Mouse (Mus musculus): ENCODE data around the gene Fyttd1.
"Not testable (repeated sequence)": the region's sequence is repeated elsewhere in the genome, so short reads cannot be mapped to it uniquely, and the experiment has no call there.

Fyttd1 gene

DNA sequence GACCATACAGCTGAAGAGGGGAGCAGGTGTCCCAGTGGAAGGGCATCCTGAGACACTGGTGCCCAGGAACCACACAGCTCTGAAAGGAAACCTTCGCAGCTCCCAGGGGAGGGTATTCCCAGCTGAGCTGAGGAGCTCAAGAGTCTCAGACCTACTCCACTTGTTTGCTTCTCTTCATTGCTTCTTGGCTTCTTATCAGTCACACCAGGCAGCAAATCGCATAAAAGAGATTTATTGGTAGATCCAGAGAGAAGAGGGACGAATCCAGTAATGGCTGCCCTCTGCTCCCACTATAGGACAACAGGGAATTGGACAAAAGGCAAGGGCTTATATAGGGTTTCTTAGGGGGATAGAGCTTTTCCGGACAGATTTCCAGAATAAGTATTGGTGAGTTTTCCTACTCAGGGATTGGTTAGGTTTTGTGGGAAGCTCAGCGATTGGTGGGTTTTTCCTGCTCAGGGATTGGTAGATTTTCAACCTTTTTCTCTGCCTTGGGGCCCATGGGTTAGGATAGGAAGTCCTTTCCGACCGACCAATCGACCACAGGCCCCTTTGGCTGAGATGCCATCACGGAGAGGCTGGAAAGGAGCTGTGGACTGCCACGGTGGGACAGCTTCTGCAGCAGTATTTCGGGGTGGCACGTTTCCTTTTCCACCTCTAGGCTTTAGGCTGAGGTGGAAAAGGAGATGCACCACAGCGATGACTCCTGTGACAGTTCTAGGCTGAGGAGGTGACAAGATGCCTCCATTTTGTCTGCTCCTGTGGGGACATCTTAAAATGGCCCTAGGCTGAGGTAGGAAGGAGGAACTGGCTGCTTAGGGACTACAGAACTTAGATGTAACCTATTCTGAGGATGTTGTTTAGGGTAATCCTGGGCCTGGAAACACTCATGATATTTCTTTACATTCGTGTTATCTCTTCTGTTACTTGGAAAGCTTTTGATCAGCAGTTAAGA is 1.9 kb downstream of the Fyttd1 start:
- no peak for DNase-seq (ENCODE audit: low read depth, low spot score)

- no peak for DNase-seq (ENCODE audit: low read depth, low spot score)
Observed at GRCm38 (mm10) chr16:32881538-32881937, 4.2 kb downstream of the Fyttd1 start.

DNA sequence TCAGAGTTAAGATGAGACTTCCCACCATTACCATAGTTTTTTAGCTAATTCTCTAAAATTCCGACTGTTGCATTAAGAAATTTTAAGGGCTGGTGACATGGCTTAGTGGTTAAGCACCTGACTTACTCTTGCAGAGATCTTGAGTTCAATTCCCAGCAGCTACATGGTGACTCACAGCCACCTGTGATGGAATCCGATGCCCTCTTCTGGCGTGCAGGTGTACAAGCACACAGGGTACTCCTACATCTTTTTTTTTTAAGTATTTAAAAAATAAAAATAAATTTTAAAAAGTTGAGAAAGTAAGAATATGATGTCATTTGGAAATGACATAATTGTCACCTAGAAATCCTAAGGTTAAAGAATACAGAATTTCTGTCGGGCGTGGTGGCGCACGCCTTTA is 10.7 kb downstream of the Fyttd1 start:
- DNase-seq (ENCODE audit: low read depth, low spot score): no peak

DNA sequence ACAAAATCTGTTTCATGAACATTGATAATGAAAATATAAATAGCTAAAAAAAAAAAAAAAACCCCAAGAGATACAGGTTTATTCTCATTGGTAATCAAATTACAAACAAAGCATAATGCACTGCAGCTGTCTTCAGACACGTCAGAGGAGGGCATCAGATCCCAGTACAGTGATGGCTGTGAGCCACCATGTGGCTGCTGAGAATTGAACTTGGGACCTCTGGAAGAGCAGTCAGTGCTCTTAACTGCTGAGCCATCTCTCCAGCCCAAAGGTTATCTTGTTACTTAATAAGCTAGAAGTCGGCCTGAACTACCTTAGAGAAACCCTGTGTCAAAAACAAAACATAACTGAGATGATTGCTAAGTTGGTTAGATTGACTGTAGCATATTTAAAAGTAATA is 12.6 kb downstream of the Fyttd1 start:
- no peak for DNase-seq (ENCODE audit: low read depth, low spot score)

GRCm38 (mm10) chr16:32896126-32896525 is 18.8 kb downstream of the Fyttd1 start:
- DNase-seq (ENCODE audit: low read depth, low spot score): no peak

GRCm38 (mm10) chr16:32901360-32902050 is 24.2 kb downstream of the Fyttd1 start:
- DNase-seq (ENCODE audit: low read depth, low spot score): no peak

DNA sequence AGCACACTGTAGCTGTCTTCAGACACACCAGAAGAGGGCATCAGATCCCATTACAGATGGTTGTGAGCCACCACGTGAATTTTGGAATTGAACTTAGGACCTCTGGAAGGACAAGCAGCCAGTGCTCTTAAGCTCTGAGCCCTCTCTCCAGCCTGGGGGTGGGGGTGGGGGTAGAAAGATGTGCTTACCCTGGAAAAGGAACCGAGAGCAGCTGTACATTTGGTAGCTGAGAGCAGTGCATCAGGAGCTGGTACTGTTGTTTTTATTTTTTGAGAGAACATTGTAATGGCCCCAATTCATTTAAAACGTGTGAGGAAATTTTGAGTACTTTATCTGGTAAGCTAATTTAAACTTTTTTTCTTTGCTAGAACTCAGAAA is 24.7 kb downstream of the Fyttd1 start:
- no peak for DNase-seq (ENCODE audit: low read depth, low spot score)

DNA sequence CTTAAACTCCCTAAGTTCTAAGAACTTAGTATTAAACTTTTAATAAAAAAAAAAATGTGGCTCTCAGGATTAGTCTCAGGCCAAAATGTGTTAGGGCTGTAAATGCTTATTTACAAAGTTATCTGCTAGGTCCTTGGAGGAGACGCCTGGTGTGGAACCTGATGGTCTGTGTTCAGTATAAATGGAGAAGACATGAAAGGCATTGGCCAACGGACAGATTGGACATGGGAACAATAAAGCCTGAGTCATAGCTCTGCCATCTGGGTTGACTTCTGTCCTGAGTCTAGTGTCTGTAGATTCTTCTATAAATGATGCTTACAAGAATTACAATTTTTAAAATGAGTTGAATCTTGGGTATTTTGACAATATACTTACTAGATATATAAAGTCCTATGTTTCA is 28.9 kb downstream of the Fyttd1 start:
- DNase-seq (ENCODE audit: low read depth, low spot score): no peak

GRCm38 (mm10) chr16:32906727-32907126 is 29.4 kb downstream of the Fyttd1 start:
- DNase-seq (ENCODE audit: low read depth, low spot score): no peak

DNA sequence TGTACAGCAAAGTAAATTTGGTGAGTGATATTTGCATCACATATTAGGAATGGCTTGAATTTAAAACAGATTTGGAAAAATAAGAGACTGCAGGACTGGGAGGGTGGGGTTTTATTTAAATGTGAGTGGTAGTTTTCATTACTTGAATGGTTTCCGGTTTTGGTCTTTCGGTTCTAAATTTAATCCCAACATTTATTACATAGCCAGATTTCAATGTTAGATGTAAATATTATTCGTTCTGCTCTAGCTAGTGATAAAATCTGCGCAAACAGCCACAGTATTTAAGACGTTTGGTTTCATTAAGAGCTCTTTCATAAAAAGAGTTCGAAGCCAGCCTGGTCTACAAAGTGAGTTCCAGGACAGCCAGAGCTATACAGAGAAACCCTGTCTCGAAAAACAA is 35.9 kb downstream of the Fyttd1 start:
- no peak for DNase-seq (ENCODE audit: low read depth, low spot score)

DNA sequence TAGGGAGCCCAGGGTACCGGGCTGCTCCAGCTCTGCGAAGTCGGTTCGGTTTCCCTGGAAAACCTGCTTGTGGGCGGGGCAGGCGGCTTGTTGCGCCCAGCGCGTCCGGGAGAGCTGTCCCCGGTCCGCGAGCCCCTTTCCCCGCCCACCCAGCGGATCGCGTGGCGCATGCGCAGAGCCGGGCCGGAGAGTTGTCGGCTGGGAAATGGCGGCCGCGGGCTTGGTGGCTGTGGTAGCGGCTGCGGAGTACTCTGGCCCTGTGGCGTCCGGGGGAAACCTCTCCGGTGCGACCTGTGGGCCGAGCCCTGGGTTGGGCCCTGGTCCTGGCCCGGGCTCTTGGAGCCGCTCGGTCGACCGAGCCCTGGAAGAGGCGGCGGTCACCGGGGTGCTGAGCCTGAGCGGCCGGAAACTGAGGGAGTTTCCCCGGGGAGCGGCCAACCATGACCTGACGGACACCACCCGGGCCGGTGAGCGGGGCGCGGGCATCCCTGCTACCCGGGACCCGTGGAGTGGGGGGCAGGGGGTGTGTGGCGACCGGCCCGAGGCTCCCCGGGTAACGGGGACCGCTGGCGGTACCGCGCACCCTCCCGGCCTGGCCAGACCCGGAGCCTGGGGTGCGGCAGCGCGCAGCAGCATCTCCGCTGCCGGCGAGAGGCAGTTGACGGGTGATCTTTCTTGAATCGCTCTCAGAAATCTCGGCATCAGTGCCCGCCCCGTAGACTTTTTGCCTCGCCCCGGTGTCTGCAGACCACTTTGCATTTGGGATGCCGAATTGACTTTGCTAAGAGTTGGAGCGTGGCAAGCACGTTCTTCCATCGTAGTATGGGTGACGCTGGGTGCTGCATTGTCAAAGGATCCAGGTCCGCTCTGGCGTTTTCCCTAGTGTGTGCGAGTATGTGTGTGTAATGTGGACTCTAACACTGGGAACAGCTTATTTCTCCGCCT is 36.9 kb downstream of the Fyttd1 start, which contains the start of gene Lrch3:
Gene Lrch3 (plus strand): TSS at position 164 of the 945 bp plus-strand sequence.
- peak; percentile 66 for DNase-seq (ENCODE audit: low read depth, low spot score)

DNA sequence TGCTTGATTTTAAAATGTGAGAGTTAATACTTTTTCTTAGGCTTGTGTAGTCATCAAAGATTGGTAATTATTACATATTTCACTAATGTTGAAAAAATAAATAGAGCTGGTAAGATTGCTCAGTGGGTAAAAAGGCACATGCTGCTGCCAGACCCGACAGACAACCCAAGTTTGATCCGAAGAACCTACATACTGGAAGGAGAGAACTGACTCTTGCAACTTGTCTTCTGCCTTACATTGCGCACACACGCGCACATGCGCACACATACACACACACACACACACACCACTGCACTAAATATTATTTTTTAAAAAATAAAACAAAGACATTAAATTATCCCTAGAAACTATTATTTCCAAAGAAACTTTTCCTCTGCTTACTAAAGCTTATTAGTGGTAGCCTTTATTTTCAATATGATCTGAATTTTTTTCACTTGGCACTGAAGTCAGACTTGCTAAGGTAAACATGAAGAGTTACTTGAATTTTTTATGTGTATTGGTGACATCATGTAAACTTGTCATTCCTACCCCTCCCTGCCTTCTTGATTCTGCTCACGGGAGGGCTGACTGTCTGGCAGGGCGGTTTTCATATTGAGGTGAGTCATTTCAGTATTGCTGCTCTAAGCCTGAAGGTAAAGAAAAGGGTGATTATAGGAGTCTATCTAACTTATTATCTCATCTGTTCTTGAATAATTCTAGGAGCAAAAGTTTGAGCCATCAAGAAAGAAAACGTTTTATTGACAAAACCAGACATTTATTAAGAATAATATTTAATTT is 38.2 kb downstream of the Fyttd1 start:
- no peak for DNase-seq (ENCODE audit: low read depth, low spot score)

DNA sequence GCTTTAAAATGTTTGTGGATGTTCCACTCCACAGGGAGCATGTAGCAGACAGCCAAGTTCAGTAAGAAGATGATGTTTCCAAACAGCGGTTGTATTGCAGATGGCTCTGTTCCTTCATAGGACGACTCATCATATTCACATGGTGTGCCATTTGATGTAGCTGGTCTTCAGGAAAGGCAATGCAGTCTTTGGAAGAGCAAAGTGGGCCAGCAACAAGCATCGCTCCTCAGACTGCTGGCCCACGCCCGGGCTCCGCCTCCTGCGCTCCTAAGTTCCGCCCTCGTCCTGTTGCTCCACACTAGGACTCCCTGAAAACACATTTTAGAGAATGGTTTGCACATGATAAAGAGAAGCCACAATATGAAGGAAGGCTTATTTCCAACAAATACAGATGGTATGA is 49.3 kb downstream of the Fyttd1 start:
- not testable (repeated sequence) for DNase-seq (ENCODE audit: low read depth, low spot score)

- no peak for DNase-seq (ENCODE audit: low read depth, low spot score)
Observed at GRCm38 (mm10) chr16:32927044-32927443, 49.7 kb downstream of the Fyttd1 start.

DNA sequence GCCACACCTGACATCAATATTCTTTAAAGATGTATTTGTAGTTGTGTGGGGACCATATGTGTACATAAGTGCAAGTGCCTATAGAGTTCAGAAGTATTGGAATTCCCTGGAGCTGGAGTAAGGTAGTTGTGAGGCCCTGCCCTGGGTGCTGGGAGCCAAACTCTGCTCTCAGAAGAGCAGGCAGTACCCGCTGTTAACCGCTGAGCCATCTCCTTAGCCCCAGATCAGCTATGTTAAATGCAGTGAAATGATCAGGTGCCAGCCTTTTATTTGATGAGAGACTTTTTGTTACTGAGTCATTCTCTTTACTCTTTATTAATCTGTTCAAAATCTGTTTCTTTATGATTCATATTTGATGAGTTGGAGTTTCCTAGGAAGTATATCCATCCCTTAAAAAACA is 52.6 kb downstream of the Fyttd1 start:
- no peak for DNase-seq (ENCODE audit: low read depth, low spot score)

DNA sequence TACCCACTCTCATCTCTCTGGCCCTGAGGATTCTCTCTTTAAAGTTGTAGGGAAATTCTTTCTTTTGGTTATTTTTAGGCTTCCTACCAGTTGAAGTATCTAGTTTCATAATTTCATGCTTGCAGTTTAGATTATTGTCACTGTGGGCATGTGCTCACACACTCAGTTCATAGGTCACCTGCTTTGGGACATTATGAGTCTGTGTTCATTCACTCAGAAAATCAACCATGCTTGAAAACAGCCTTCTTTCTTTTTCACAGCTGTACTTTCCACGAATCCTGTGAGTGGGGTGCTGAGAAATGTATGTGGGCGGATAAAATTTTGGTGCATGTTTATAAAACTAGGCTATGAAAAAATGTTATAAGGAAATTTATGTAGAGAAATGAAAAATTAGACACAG is 57.2 kb downstream of the Fyttd1 start:
- no peak for DNase-seq (ENCODE audit: low read depth, low spot score)

DNA sequence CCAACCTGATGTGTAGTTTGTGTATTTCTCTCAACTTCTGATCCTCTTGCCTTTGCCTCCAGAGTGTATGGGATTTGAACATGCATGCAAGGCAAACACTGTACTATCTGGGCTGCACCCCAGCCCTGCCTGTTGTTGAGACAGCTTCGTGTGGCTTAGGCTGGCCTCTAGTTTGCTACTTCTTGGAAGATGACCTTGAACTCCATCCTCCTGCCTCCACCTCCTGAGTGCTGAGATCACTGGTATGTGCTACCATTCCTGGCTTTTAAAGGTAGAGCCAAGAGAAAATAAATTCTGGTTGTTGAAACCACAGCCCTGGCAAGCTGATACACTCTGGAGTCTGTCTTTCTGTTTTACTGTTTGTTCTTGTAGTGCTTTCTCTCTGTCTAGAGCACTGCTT is 57.8 kb downstream of the Fyttd1 start:
- no peak for DNase-seq (ENCODE audit: low read depth, low spot score)

- DNase-seq (ENCODE audit: low read depth, low spot score): no peak
Observed at GRCm38 (mm10) chr16:32937358-32937757, 60.1 kb downstream of the Fyttd1 start.

DNA sequence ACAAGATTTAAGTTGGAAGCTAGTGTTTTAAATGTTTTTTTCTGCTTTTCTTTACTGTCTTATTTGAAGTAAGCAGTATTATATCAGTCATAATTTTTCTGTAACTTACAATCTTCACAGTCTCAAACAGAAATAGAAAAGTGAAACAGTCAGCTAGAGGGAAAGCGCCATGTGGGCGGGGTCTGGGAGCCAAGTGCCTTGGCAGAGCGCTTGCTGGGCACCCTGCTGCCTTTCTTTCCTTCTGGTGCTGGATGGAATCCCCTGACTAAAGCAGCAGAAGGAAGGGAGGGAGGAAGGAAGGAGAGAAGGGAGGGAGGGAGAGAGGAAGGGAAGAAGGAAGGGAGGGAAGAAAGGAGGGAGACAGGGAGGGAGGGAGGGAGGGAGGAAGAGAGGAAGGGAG is 62.0 kb downstream of the Fyttd1 start:
- DNase-seq (ENCODE audit: low read depth, low spot score): peak; percentile 43

DNA sequence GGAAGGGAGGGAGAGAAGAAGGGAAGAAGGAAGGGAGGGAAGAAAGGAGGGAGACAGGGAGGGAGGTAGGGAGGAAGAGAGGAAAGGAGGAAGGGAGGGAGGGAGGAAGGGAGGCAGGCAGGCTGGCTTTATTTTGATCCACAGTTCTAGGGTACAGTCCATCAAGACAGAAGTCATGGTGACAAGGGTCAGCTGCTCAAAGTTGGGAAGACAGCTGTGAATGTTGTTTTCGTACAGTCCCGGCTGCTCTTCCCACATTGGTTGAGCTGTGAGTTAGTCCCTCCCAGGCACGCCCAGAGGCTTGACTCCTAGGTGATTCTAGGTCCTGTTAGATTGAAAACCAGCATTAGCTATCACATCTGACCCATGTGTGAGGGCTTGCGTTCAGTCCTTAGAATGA is 62.4 kb downstream of the Fyttd1 start:
- DNase-seq (ENCODE audit: low read depth, low spot score): not testable (repeated sequence)

GRCm38 (mm10) chr16:32941226-32941625 is 63.9 kb downstream of the Fyttd1 start:
- not testable (repeated sequence) for DNase-seq (ENCODE audit: low read depth, low spot score)
